Mouse (Mus musculus) spleen, postnatal 10 days (tissue): Measurements from ENCODE around the gene Smim14.
A peak's percentile ranks its signal among the peaks of the same experiment; 100 is the strongest.

ENCODE experiments used
- DNase-seq, 2 experiments: peaks; one replicate each; pipeline ENCODE4 v3.0.0; 2021 to 2022; ENCODE audit warnings: low spot score in 2 of 2

Gene Smim14

DNA sequence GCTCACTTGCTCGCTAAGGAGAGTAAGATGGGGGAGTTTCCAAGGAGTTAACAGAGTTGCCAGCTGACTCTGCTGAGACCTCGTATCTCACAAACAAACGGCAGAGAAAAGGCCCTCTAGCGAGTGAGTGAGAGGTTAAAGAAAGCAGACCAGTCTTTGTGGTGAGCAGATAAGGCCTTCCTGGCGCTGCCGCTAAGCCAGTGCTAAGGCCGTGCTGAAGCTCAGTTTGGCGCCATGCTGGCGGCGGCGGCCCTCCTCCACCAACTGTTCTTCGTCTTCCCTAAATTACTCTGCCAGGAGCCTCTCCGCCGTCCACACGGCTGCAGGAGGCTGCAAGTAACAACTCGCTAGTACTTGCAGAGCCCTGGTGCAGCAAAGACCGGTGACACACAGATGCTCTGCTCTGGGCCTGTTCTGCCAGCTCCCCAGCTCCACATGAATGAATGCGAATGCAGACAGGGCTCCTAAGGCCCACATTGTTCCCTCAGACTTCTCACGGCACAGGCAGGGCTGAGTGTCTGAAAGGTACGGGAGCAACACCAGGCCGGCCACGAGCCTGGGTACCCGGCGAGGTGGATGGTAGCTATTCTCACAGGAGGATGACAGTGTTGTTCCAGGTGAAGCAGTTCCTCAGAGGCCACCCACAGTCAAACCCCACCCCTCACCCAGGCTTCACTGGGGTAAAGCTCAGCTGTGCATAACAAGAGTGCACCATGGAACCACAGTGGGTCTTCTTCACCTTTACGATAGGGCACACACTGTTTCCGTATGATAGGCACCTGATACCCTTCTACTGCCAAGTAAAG is 121.1 kb downstream of the Smim14 start:
- peak in 1 of 2 experiments; percentile 25 for DNase-seq

DNA sequence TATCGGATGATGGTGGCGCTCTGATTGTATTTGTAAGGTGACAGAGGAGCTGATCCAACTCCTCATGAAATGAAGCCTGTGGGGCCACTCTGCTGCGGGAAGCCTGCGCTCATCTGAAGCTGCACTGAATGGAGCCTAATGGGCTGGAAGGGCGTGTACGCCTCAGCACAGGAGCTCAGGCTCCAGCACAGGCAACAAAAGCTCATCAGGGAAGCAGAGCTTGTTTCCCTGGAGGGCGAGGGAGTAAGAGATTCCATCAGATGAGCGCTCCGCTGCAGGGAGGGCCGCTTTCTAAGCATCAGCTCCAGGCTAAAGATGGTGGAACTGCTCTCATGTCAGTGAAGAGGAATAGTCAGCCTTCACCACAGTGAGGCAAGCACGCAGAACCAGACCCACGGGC is 129.0 kb downstream of the Smim14 start:
- no peak for DNase-seq

DNA sequence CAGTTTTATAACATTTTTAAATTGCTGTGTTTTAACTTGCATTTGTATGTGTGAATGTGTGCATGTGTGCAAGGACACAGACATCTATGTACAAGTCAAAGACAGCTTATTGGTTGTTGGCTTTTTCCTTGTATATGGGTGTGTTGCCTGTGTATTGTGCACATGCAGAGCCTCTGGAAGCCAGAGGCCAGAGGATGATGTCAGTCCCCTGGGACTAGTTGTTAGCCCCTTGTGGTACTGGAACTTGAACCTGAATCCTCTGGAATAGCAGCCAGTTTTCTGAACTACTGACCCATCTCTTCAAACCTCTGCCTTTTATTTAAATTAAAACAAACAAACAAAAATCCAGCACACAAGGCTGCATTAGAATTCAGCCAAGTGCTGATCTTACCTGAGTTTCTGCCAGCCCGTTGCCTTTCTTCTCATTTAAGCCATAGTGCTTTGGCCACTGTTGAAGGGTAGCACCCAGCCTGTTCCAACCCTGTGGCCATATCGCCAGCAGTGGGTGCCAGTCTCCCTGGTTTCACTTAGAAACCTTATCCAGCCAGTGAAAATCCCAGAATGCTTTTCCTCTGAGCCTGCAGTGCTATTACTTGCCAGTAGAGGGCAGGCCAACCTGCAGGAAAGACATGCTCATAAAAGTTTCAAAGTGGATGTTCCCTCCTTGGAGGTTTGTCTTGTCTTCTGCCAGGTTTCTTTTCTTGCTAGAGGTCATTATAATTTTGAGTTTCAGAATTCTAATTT is 135.6 kb downstream of the Smim14 start:
- DNase-seq = peak; percentile 71 to 84
